Mouse (Mus musculus): ENCODE measurements at regions not wholly inside any gene's neighbourhood (a gene's known extent, or its start where the extent isn't known, plus 50 kb on each side); places are given as distances from the start of the nearest gene placed in this dataset.
A peak's percentile ranks its signal among the peaks of the same experiment; 100 is the strongest.

DNA sequence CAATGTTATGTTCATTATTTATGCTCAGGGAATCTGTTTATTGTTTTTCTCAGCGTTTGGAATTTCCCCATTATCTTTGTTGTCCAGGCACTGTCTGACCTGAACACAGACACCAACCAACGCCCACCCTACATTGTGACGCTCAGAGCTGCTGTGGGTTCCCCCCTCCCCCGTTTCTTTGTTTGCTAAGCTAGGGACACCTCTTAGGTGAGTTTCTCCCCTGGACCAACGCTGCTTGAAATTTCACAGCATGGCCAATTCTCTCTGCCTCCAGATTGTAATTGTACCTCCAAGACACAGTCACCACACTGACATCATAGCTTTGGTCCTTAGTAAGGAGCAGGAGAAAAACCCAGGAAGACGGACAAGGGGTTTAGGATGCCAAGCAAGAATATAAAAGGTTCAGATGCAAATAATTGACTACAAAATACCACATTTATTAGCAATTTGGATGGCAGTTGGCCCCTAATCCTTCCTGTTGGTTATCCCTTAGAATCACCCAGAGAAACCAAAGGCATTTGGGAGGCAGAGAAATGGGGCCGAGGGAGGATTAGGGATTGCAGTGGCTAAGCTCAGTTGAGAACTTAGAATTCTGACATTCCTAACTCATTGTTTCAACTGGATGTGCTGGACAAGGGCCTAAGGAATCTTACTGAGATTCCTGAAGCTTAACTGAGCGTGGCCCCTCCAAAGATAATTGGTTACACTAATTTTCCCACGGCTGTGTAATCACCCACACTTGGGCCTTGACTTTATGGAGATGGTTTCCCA is 76.0 kb downstream of the Gm19935 start:
- Histone ChIP-seq H3K9ac (ENCODE audit: low read depth, low read length) (no peak overlapping the region), H3K4me1 (replicated peaks; ENCODE audit: insufficient read depth, low read length) (peaks cover 8% of the 10 kb centered on the region; the same call in 1 of the 2 replicates), H3K27me3 (ENCODE audit: insufficient read depth, low read length) (no peaks in the 10 kb centered on the region), H3K9me3 (replicated peaks; ENCODE audit: low read length) (no peaks in the 10 kb centered on the region), H3K4me2 (ENCODE audit: low read length) (no peak overlapping the region), H3K36me3 (ENCODE audit: insufficient read depth, low read length) (no peaks in the 10 kb centered on the region), H3K4me3 (replicated peaks; ENCODE audit: low read depth, low read length) (no peak overlapping the region), H3K27ac (no peak overlapping the region)
- no peak for TF ChIP-seq CTCF (IDR thresholded peaks at IDR 0.05; ENCODE audit: low read depth)
- ATAC-seq (replicated peaks; ENCODE audit: low FRiP score, low read depth) (no peak), DNase-seq (ENCODE audit: low spot score) (peak; percentile 43)
- 40% methylated on average over 9 of the region's 9 CpGs for WGBS

DNA sequence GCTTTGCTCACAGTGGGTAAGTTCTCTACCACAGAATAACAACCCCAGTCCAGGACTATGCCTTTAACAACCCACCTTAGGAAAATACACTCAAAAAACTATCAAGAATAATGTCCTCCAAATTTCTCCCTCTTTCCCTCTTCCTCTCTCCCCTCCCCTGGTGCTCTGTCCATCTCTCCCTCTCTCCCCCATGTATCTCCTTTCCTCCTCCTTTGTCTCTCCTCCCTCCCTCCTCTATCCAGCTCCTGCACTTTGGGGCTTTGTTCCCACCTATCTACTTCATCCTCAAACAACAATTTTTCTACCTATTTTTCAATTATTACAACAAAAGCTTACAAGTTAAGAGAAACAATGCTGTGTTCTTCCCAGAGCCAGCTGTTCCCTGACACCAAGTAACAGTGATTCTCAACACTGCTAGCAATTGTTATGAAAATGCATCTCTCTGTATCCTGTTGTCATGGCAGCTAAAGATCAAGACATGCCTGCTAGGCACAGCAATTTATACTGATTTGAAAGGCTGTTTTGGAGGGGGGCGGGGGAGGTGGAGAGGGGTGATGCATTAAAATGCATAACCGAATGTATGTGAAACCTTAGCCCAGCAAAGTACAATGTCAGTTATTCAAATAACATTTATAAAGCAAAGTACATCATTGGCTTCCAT is 76.8 kb downstream of the Gm19935 start:
- Histone ChIP-seq H3K9ac (ENCODE audit: low read depth, low read length) (no peak overlapping the region), H3K27me3 (ENCODE audit: insufficient read depth, low read length) (no peaks in the 10 kb centered on the region), H3K27ac (no peak overlapping the region), H3K4me3 (replicated peaks; ENCODE audit: low read depth, low read length) (no peak overlapping the region), H3K36me3 (ENCODE audit: insufficient read depth, low read length) (no peaks in the 10 kb centered on the region), H3K9me3 (replicated peaks; ENCODE audit: low read length) (no peaks in the 10 kb centered on the region), H3K4me1 (replicated peaks; ENCODE audit: insufficient read depth, low read length) (peaks cover 8% of the 10 kb centered on the region; the same call in 1 of the 2 replicates), H3K4me2 (ENCODE audit: low read length) (no peak overlapping the region)
- DNase-seq (ENCODE audit: low spot score): no peak
- no peak for ATAC-seq (replicated peaks; ENCODE audit: low FRiP score, low read depth)
- no peak for TF ChIP-seq CTCF (IDR thresholded peaks at IDR 0.05; ENCODE audit: low read depth)
- 64% methylated on average over 2 of the region's 2 CpGs for WGBS

DNA sequence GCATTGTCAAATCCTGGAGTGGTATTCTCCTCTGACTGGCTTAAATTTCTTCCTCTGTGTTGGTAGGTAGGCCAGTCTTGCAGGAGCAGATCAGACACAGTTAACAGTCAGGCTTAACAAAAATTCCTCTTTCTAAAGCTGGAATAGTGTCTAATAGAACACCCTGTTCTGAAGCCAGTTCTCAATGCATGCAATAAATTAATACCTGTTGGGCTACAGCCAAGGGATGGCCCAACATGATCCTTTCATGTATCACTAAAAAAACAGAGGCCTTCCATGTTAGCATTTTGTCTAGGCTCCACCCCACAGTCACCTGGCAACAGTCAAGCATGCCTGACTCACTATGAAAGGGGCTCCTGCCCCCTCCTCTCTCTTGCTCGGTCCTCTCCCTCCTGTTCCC is 89.2 kb downstream of the Gm19935 start:
- H3K36me3 ChIP-seq (ENCODE audit: insufficient read depth, low read length): no peaks in the 10 kb centered on the region
- no peak overlapping the region for H3K27ac ChIP-seq
- H3K9ac ChIP-seq (ENCODE audit: low read depth, low read length): no peak overlapping the region
- DNase-seq (ENCODE audit: low spot score): no peak
- no peak overlapping the region for H3K4me3 ChIP-seq (replicated peaks; ENCODE audit: low read depth, low read length)
- no peaks in the 10 kb centered on the region for H3K4me1 ChIP-seq (replicated peaks; ENCODE audit: insufficient read depth, low read length)
- H3K27me3 ChIP-seq (ENCODE audit: insufficient read depth, low read length): no peaks in the 10 kb centered on the region
- no peak for ATAC-seq (replicated peaks; ENCODE audit: low FRiP score, low read depth)
- no peak for TF ChIP-seq CTCF (IDR thresholded peaks at IDR 0.05; ENCODE audit: low read depth)
- WGBS: 33% methylated on average over 1 of the region's 1 CpGs
- no peaks in the 10 kb centered on the region for H3K9me3 ChIP-seq (replicated peaks; ENCODE audit: low read length)
- no peak overlapping the region for H3K4me2 ChIP-seq (ENCODE audit: low read length)

DNA sequence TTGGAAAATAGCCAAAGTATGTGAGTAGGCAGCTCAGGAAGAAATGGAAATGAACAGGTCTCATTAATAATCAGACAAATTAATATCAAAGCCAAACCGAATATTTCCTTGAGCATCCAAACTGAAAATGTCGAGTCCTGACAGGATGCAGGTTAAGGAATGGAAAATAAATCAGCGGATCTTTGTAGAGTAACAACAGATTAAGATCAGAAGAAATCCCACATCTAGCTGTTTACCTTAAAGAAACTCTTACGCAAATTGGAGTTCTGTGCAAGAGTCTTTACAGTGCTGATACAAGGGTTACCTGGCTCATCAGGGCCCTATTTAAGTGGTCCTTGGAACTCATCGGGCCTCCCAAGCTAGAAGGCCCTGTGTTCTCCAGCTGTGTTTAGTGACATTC is 92.0 kb downstream of the Gm19935 start:
- H3K4me2 ChIP-seq (ENCODE audit: low read length): no peak overlapping the region
- no peaks in the 10 kb centered on the region for H3K36me3 ChIP-seq (ENCODE audit: insufficient read depth, low read length)
- no peaks in the 10 kb centered on the region for H3K4me1 ChIP-seq (replicated peaks; ENCODE audit: insufficient read depth, low read length)
- H3K4me3 ChIP-seq (replicated peaks; ENCODE audit: low read depth, low read length): no peak overlapping the region
- no peak overlapping the region for H3K9ac ChIP-seq (ENCODE audit: low read depth, low read length)
- no peak for DNase-seq (ENCODE audit: low spot score)
- WGBS: 83% methylated on average over 5 of the region's 5 CpGs
- TF ChIP-seq CTCF (IDR thresholded peaks at IDR 0.05; ENCODE audit: low read depth): no peak
- ATAC-seq (replicated peaks; ENCODE audit: low FRiP score, low read depth): no peak
- H3K27me3 ChIP-seq (ENCODE audit: insufficient read depth, low read length): no peaks in the 10 kb centered on the region
- H3K9me3 ChIP-seq (replicated peaks; ENCODE audit: low read length): no peaks in the 10 kb centered on the region
- H3K27ac ChIP-seq: no peak overlapping the region

DNA sequence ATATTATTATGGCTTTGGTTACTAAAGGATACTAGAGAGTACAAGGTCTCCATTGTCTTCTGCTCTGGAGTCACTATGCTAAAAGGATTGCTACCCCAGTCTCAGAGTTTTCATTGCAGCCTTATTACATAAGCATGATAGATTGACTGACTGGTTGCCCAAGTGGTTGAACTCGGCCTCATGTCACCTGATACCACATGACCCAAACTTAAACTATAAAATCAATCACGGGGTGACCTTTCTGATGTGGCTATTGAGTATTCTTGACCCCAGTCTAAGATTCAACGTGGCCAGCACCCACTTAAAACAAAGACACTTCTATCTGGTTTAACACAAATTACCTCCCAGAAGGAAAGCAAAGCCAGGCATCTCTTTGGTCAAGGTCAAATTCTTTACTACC is 100.8 kb downstream of the Gm19935 start:
- no peaks in the 10 kb centered on the region for H3K36me3 ChIP-seq (ENCODE audit: insufficient read depth, low read length)
- H3K9ac ChIP-seq (ENCODE audit: low read depth, low read length): no peak overlapping the region
- DNase-seq (ENCODE audit: low spot score) (no peak), ATAC-seq (replicated peaks; ENCODE audit: low FRiP score, low read depth) (no peak)
- H3K4me1 ChIP-seq (replicated peaks; ENCODE audit: insufficient read depth, low read length): no peaks in the 10 kb centered on the region
- no peak overlapping the region for H3K4me2 ChIP-seq (ENCODE audit: low read length)
- H3K4me3 ChIP-seq (replicated peaks; ENCODE audit: low read depth, low read length): no peak overlapping the region
- no peak overlapping the region for H3K27ac ChIP-seq
- H3K9me3 ChIP-seq (replicated peaks; ENCODE audit: low read length): no peaks in the 10 kb centered on the region
- TF ChIP-seq CTCF (IDR thresholded peaks at IDR 0.05; ENCODE audit: low read depth): no peak
- H3K27me3 ChIP-seq (ENCODE audit: insufficient read depth, low read length): no peaks in the 10 kb centered on the region
- 34% methylated on average over 3 of the region's 3 CpGs for WGBS

DNA sequence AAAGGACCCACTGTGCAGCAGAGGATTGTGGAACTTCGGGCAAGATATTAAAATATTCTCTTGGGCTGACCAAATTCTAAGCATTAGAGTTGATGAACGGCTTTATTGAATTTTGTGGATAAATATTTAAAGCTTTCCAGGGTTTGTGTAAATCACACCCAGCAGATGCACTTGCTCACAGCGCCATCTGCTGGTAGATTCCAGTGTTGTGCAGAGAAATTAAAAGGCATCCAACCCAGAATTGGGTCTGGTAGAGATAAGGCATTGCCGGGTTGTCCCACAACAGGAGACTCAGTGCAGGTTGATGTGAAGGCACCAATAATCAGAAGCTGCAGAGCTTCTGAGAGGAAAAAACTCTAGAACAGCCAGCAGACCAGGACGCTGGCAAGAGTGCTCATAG is 108.7 kb downstream of the Gm19935 start:
- no peak overlapping the region for H3K9ac ChIP-seq (ENCODE audit: low read depth, low read length)
- no peaks in the 10 kb centered on the region for H3K36me3 ChIP-seq (ENCODE audit: insufficient read depth, low read length)
- ATAC-seq (replicated peaks; ENCODE audit: low FRiP score, low read depth) (no peak), DNase-seq (ENCODE audit: low spot score) (peak; percentile 72)
- H3K27me3 ChIP-seq (ENCODE audit: insufficient read depth, low read length): no peaks in the 10 kb centered on the region
- TF ChIP-seq CTCF (IDR thresholded peaks at IDR 0.05; ENCODE audit: low read depth): peak; percentile 86
- WGBS: 12% methylated on average over 5 of the region's 5 CpGs
- H3K9me3 ChIP-seq (replicated peaks; ENCODE audit: low read length): no peaks in the 10 kb centered on the region
- no peak overlapping the region for H3K27ac ChIP-seq
- H3K4me1 ChIP-seq (replicated peaks; ENCODE audit: insufficient read depth, low read length): no peaks in the 10 kb centered on the region
- no peak overlapping the region for H3K4me2 ChIP-seq (ENCODE audit: low read length)
- no peak overlapping the region for H3K4me3 ChIP-seq (replicated peaks; ENCODE audit: low read depth, low read length)
